Mouse (Mus musculus): Measurements from ENCODE around the gene Kank3.

GRCm38 (mm10) chr17:33810334-33811141 lies at the start of gene Kank3:
- TF ChIP-seq CTCF (IDR thresholded peaks at IDR 0.05; ENCODE audit: low read depth) (no peak), EP300 (optimal IDR thresholded peaks at IDR 0.05) (peak; percentile 84)
